Mouse (Mus musculus) neutrophil, adult 59 days (primary cell): ENCODE data around the gene Nr1h4. TPM values are rescaled to one million over a fixed set of nuclear protein-coding genes. Genes with fewer than 3 reads are reported as not detected.

Experiments
- total RNA-seq, 2 experiments: library from RNA; stranded (reverse); gene quantifications; 1 replicate in 1 of 2; 2 replicates in 1 of 2; pipeline ENCODE4 v1.2.4; 2023

The Nr1h4 gene
- not detected for total RNA-seq

GRCm38 (mm10) chr10:89532929-89533727 is at the start of gene Nr1h4:
Nr1h4 (minus strand) TSS chr10:89533585.

GRCm38 (mm10) chr10:89443623-89444151 is 89.7 kb downstream of the Nr1h4 start, which contains the start of gene Gas2l3:
Gas2l3 (minus strand) TSS chr10:89443967.

Other genes with a start within 250 kb of the Nr1h4 start
- gene Ano4, start 188.8 kb downstream of the Nr1h4 start, total RNA-seq, result not detected
- 10 to 100 TPM; 28.3 to 29.0 TPM for gene Gas2l3, start 89.6 kb downstream of the Nr1h4 start, total RNA-seq
- not detected for gene Slc17a8, start 87.7 kb upstream of the Nr1h4 start, total RNA-seq
- gene Scyl2, start 152.7 kb upstream of the Nr1h4 start, total RNA-seq, result 10 to 100 TPM; 47.9 to 50.7 TPM
- 10 to 100 TPM; 15.5 to 18.9 TPM for gene Actr6, start 198.7 kb upstream of the Nr1h4 start, total RNA-seq
- 10 to 100 TPM; 67.6 to 75.9 TPM for gene Uhrf1bp1l, start 211.4 kb upstream of the Nr1h4 start, total RNA-seq